Mouse (Mus musculus) monocyte, adult 2 months (primary cell): ENCODE results near the gene Grem2.

Experiments
- DNase-seq, 2 experiments: peaks; one replicate each; pipeline ENCODE4 v3.0.0; 2022; ENCODE audit warnings: low spot score in 2 of 2, low read depth in 1 of 2

The Grem2 gene

GRCm38 (mm10) chr1:174921298-174921955 lies at the start of gene Grem2:
Grem2 (minus strand) TSS chr1:174921819.
- DNase-seq = no peak

- DNase-seq = no peak
Observed at GRCm38 (mm10) chr1:174959837-174960236, 38.2 kb upstream of the Grem2 start.

GRCm38 (mm10) chr1:174931003-174931619 lies 9.5 kb upstream of the Grem2 start:
- DNase-seq = no peak

- DNase-seq = no peak
Observed at GRCm38 (mm10) chr1:174929459-174930181, 8.0 kb upstream of the Grem2 start.

- no peak for DNase-seq
Observed at GRCm38 (mm10) chr1:174918949-174919348, 2.7 kb downstream of the Grem2 start.

- no peak for DNase-seq
Observed at GRCm38 (mm10) chr1:174918236-174918870, 3.3 kb downstream of the Grem2 start.

- no peak for DNase-seq
Observed at GRCm38 (mm10) chr1:174909834-174910233, 11.8 kb downstream of the Grem2 start.

GRCm38 (mm10) chr1:174908232-174908631 lies 13.4 kb downstream of the Grem2 start:
- DNase-seq = no peak

GRCm38 (mm10) chr1:174907637-174908036 lies 14.0 kb downstream of the Grem2 start:
- no peak for DNase-seq

GRCm38 (mm10) chr1:174902755-174903154 lies 18.9 kb downstream of the Grem2 start:
- DNase-seq = no peak

- DNase-seq = no peak
Observed at GRCm38 (mm10) chr1:174892471-174892870, 29.1 kb downstream of the Grem2 start.

GRCm38 (mm10) chr1:174888684-174889405 lies 32.8 kb downstream of the Grem2 start:
- no peak for DNase-seq

GRCm38 (mm10) chr1:174888073-174888472 lies 33.5 kb downstream of the Grem2 start:
- DNase-seq = no peak

GRCm38 (mm10) chr1:174882496-174882895 lies 39.1 kb downstream of the Grem2 start:
- no peak for DNase-seq

- no peak for DNase-seq
Observed at GRCm38 (mm10) chr1:174875173-174875572, 46.4 kb downstream of the Grem2 start.

GRCm38 (mm10) chr1:174860407-174861118 lies 61.1 kb downstream of the Grem2 start:
- no peak for DNase-seq

- DNase-seq = no peak
Observed at GRCm38 (mm10) chr1:174856188-174856587, 65.4 kb downstream of the Grem2 start.

GRCm38 (mm10) chr1:174844786-174845185 lies 76.8 kb downstream of the Grem2 start:
- no peak for DNase-seq

- no peak for DNase-seq
Observed at GRCm38 (mm10) chr1:174836861-174837260, 84.8 kb downstream of the Grem2 start.

- no peak for DNase-seq
Observed at GRCm38 (mm10) chr1:174826562-174826961, 95.1 kb downstream of the Grem2 start.
